Mouse (Mus musculus) induced T-regulatory cell, adult 2 months (primary cell): ENCODE results near the gene Mpig6b.
"Not testable (repeated sequence)": the region's sequence is repeated elsewhere in the genome, so short reads cannot be mapped to it uniquely, and the experiment has no call there.

Source experiments
- DNase-seq: peaks from one replicate; pipeline ENCODE4 v3.0.0-alpha.2; 2012; ENCODE audit warnings: low read depth

Mpig6b gene

GRCm38 (mm10) chr17:35034896-35035295 lies 31.1 kb downstream of the Mpig6b start:
- no peak for DNase-seq

GRCm38 (mm10) chr17:35033703-35034102 lies 32.3 kb downstream of the Mpig6b start:
- DNase-seq = not testable (repeated sequence)

GRCm38 (mm10) chr17:35032323-35032870 lies 33.6 kb downstream of the Mpig6b start:
- no peak for DNase-seq

- no peak for DNase-seq
Observed at GRCm38 (mm10) chr17:35031880-35032279, 34.1 kb downstream of the Mpig6b start.

- DNase-seq = no peak
Observed at GRCm38 (mm10) chr17:35031272-35031671, 34.7 kb downstream of the Mpig6b start.

- peak; percentile 64 for DNase-seq
Observed at GRCm38 (mm10) chr17:35029691-35030532, 36.1 kb downstream of the Mpig6b start.

GRCm38 (mm10) chr17:35028315-35028714 lies 37.7 kb downstream of the Mpig6b start:
- DNase-seq = no peak

- DNase-seq = no peak
Observed at GRCm38 (mm10) chr17:35027277-35028068, 38.5 kb downstream of the Mpig6b start, which contains the start of gene Sapcd1. Sapcd1 (minus strand) TSS chr17:35028016.

GRCm38 (mm10) chr17:35026206-35026605 lies 39.8 kb downstream of the Mpig6b start:
- DNase-seq = no peak

GRCm38 (mm10) chr17:35024691-35025488 lies 41.1 kb downstream of the Mpig6b start:
- DNase-seq = no peak

- DNase-seq = no peak
Observed at GRCm38 (mm10) chr17:35024261-35024660, 41.7 kb downstream of the Mpig6b start.

GRCm38 (mm10) chr17:35023756-35024155 lies 42.2 kb downstream of the Mpig6b start:
- DNase-seq = no peak

- no peak for DNase-seq
Observed at GRCm38 (mm10) chr17:35023221-35023620, 42.8 kb downstream of the Mpig6b start.

GRCm38 (mm10) chr17:35022541-35023060 lies 43.4 kb downstream of the Mpig6b start:
- no peak for DNase-seq

GRCm38 (mm10) chr17:35021842-35022477 lies 44.0 kb downstream of the Mpig6b start:
- DNase-seq = no peak

- peak; percentile 92 for DNase-seq
Observed at GRCm38 (mm10) chr17:35021163-35021808, 44.7 kb downstream of the Mpig6b start.

- DNase-seq = no peak
Observed at GRCm38 (mm10) chr17:35020551-35020950, 45.4 kb downstream of the Mpig6b start.

GRCm38 (mm10) chr17:35019894-35020293 lies 46.1 kb downstream of the Mpig6b start:
- DNase-seq = no peak

GRCm38 (mm10) chr17:35018171-35018570 lies 47.8 kb downstream of the Mpig6b start:
- DNase-seq = no peak

GRCm38 (mm10) chr17:35017706-35018030 lies 48.3 kb downstream of the Mpig6b start:
- no peak for DNase-seq
